Mouse (Mus musculus): ENCODE measurements around the gene Cd300lf. TPM values are rescaled to one million over a fixed set of nuclear protein-coding genes. Genes with fewer than 3 reads are reported as not detected.

The Cd300lf gene
- polyA plus RNA-seq, 1 experiment = 4.8 TPM

GRCm38 (mm10) chr11:115110271-115110670 lies 23.5 kb downstream of the Cd300lf start:
- WGBS = 67% methylated on average over 5 of the region's 5 CpGs
- DNase-seq (ENCODE audit: low read depth, low spot score) = no peak

- 89% methylated on average over 8 of the region's 8 CpGs for WGBS
- no peak for DNase-seq (ENCODE audit: low read depth, low spot score)
Observed at GRCm38 (mm10) chr11:115108176-115108575, 25.6 kb downstream of the Cd300lf start.

- WGBS = 16% methylated on average over 4 of the region's 4 CpGs
- DNase-seq (ENCODE audit: low read depth, low spot score) = peak; percentile 11
Observed at GRCm38 (mm10) chr11:115107403-115107916, 26.3 kb downstream of the Cd300lf start.

GRCm38 (mm10) chr11:115106638-115107037 lies 27.2 kb downstream of the Cd300lf start:
- 38% methylated on average over 2 of the region's 2 CpGs for WGBS
- DNase-seq (ENCODE audit: low read depth, low spot score) = no peak

- 69% methylated on average over 8 of the region's 8 CpGs for WGBS
- no peak for DNase-seq (ENCODE audit: low read depth, low spot score)
Observed at GRCm38 (mm10) chr11:115104769-115105563, 28.8 kb downstream of the Cd300lf start.

GRCm38 (mm10) chr11:115103470-115104413 lies 30.1 kb downstream of the Cd300lf start:
- no peak for DNase-seq (ENCODE audit: low read depth, low spot score)
- 79% methylated on average over 25 of the region's 25 CpGs for WGBS

- no peak for DNase-seq (ENCODE audit: low read depth, low spot score)
- WGBS = 88% methylated on average over 9 of the region's 9 CpGs
Observed at GRCm38 (mm10) chr11:115102116-115102515, 31.7 kb downstream of the Cd300lf start.

- no peak for DNase-seq (ENCODE audit: low read depth, low spot score)
- WGBS = 45% methylated on average over 6 of the region's 6 CpGs
Observed at GRCm38 (mm10) chr11:115101615-115102051, 32.2 kb downstream of the Cd300lf start.

- DNase-seq (ENCODE audit: low read depth, low spot score) = no peak
- WGBS = 75% methylated on average over 7 of the region's 7 CpGs
Observed at GRCm38 (mm10) chr11:115100741-115101140, 33.1 kb downstream of the Cd300lf start.

GRCm38 (mm10) chr11:115100032-115100621 lies 33.7 kb downstream of the Cd300lf start:
- DNase-seq (ENCODE audit: low read depth, low spot score) = no peak
- WGBS = 78% methylated on average over 5 of the region's 5 CpGs

- WGBS = 29% methylated on average over 16 of the region's 16 CpGs
- no peak for DNase-seq (ENCODE audit: low read depth, low spot score)
Observed at GRCm38 (mm10) chr11:115099241-115099840, 34.5 kb downstream of the Cd300lf start.

- no peak for DNase-seq (ENCODE audit: low read depth, low spot score)
- 37% methylated on average over 10 of the region's 10 CpGs for WGBS
Observed at GRCm38 (mm10) chr11:115098203-115098932, 35.4 kb downstream of the Cd300lf start.

GRCm38 (mm10) chr11:115092140-115092539 lies 41.7 kb downstream of the Cd300lf start:
- DNase-seq (ENCODE audit: low read depth, low spot score) = no peak

GRCm38 (mm10) chr11:115091362-115091901 lies 42.4 kb downstream of the Cd300lf start, which contains the start of gene Rab37:
TSS of gene Rab37 (plus strand) at chr11:115091431.
- WGBS = 5% methylated on average over 36 of the region's 36 CpGs
- no peak for DNase-seq (ENCODE audit: low read depth, low spot score)

More at GRCm38 (mm10) chr11:115092140-115092539, 41.7 kb downstream of the Cd300lf start:
- 19% methylated on average over 4 of the region's 4 CpGs for WGBS

- DNase-seq (ENCODE audit: low read depth, low spot score) = no peak
Observed at GRCm38 (mm10) chr11:115089853-115090252, 43.9 kb downstream of the Cd300lf start.

GRCm38 (mm10) chr11:115086213-115086612 lies 47.6 kb downstream of the Cd300lf start:
- no peak for DNase-seq (ENCODE audit: low read depth, low spot score)
- WGBS = 54% methylated on average over 7 of the region's 7 CpGs

More at GRCm38 (mm10) chr11:115089853-115090252, 43.9 kb downstream of the Cd300lf start:
- WGBS = 66% methylated on average over 6 of the region's 6 CpGs

- no peak for DNase-seq (ENCODE audit: low read depth, low spot score)
- 54% methylated on average over 8 of the region's 8 CpGs for WGBS
Observed at GRCm38 (mm10) chr11:115085064-115085463, 48.7 kb downstream of the Cd300lf start.

- WGBS = 30% methylated on average over 12 of the region's 12 CpGs
- DNase-seq (ENCODE audit: low read depth, low spot score) = no peak
Observed at GRCm38 (mm10) chr11:115084595-115084994, 49.2 kb downstream of the Cd300lf start.
